Mouse (Mus musculus): ENCODE results near the gene Adprhl1.

GRCm38 (mm10) chr8:13299571-13299970 lies 45.6 kb upstream of the Adprhl1 start:
- TF ChIP-seq EP300 (IDR thresholded peaks at IDR 0.05; ENCODE audit: low read depth) (no peak), CTCF (IDR thresholded peaks at IDR 0.05; ENCODE audit: low read depth) (no peak)
